Mouse (Mus musculus): ENCODE data around the gene Shtn1. TPM values are rescaled to one million over a fixed set of nuclear protein-coding genes. Genes with fewer than 3 reads are reported as not detected.

Gene Shtn1
- polyA plus RNA-seq, 1 experiment from 2014 or later, result 4.2 TPM

GRCm38 (mm10) chr19:58954779-58955178, 121.1 kb downstream of the Shtn1 start:
- Histone ChIP-seq H3K27ac (no peak overlapping the region), H3K9me3 (no peaks in the 10 kb centered on the region), H3K27me3 (peaks cover 20% of the 10 kb centered on the region), H3K9ac (no peak overlapping the region), H3K36me3 (no peaks in the 10 kb centered on the region), H3K4me2 (no peak overlapping the region), H3K4me3 (no peak overlapping the region), H3K4me1 (no peaks in the 10 kb centered on the region)
- WGBS, result 82% methylated on average over 8 of the region's 8 CpGs
- no peak for ATAC-seq (ENCODE audit: insufficient number of reproducible peaks, low FRiP score, low TSS enrichment, low read depth)

- Histone ChIP-seq H3K9me3 (no peaks in the 10 kb centered on the region), H3K4me2 (no peak overlapping the region), H3K9ac (no peak overlapping the region), H3K27me3 (peaks cover 20% of the 10 kb centered on the region), H3K4me1 (no peaks in the 10 kb centered on the region), H3K27ac (no peak overlapping the region), H3K4me3 (no peak overlapping the region), H3K36me3 (no peaks in the 10 kb centered on the region)
- 61% methylated on average over 11 of the region's 13 CpGs for WGBS
- no peak for ATAC-seq (ENCODE audit: insufficient number of reproducible peaks, low FRiP score, low TSS enrichment, low read depth)
Observed at GRCm38 (mm10) chr19:58952236-58952635, 123.7 kb downstream of the Shtn1 start.

GRCm38 (mm10) chr19:58951521-58951920, 124.4 kb downstream of the Shtn1 start:
- WGBS, result 57% methylated on average over 3 of the region's 3 CpGs
- no peaks in the 10 kb centered on the region for H3K36me3 ChIP-seq
- H3K4me1 ChIP-seq, result no peaks in the 10 kb centered on the region
- no peak overlapping the region for H3K27ac ChIP-seq
- no peaks in the 10 kb centered on the region for H3K9me3 ChIP-seq
- no peak overlapping the region for H3K4me3 ChIP-seq
- ATAC-seq (ENCODE audit: insufficient number of reproducible peaks, low FRiP score, low TSS enrichment, low read depth), result no peak
- H3K27me3 ChIP-seq, result peaks cover 25% of the 10 kb centered on the region
- no peak overlapping the region for H3K9ac ChIP-seq
- no peak overlapping the region for H3K4me2 ChIP-seq

GRCm38 (mm10) chr19:58945959-58946358, 129.9 kb downstream of the Shtn1 start:
- WGBS, result 83% methylated on average over 7 of the region's 7 CpGs
- H3K4me2 ChIP-seq, result no peak overlapping the region
- H3K36me3 ChIP-seq, result no peaks in the 10 kb centered on the region
- H3K9ac ChIP-seq, result no peak overlapping the region
- peaks cover 15% of the 10 kb centered on the region for H3K4me1 ChIP-seq
- H3K27ac ChIP-seq, result no peak overlapping the region
- H3K4me3 ChIP-seq, result no peak overlapping the region
- H3K9me3 ChIP-seq, result no peaks in the 10 kb centered on the region
- peaks cover 6% of the 10 kb centered on the region; the same call in 1 of the 2 replicates for H3K27me3 ChIP-seq
- no peak for ATAC-seq (ENCODE audit: insufficient number of reproducible peaks, low FRiP score, low TSS enrichment, low read depth)

- whole genome bisulfite sequencing, result under 1% methylated on average over 59 of the region's 65 CpGs
Observed at GRCm38 (mm10) chr19:58942841-58943828, 132.8 kb downstream of the Shtn1 start, which contains the start of the genes Eno4 and Hspa12a. Gene Eno4, plus strand, starts transcription at chr19:58943425. Gene Hspa12a, minus strand, starts transcription at chr19:58943654.

GRCm38 (mm10) chr19:58933062-58933461, 142.8 kb downstream of the Shtn1 start:
- Histone ChIP-seq H3K9me3 (no peaks in the 10 kb centered on the region), H3K36me3 (no peaks in the 10 kb centered on the region), H3K27ac (no peak overlapping the region), H3K4me2 (no peak overlapping the region), H3K9ac (no peak overlapping the region), H3K27me3 (peaks cover 46% of the 10 kb centered on the region), H3K4me1 (no peaks in the 10 kb centered on the region; the same call in 1 of the 2 replicates), H3K4me3 (no peak overlapping the region)
- ATAC-seq (ENCODE audit: insufficient number of reproducible peaks, low FRiP score, low TSS enrichment, low read depth), result no peak
- 19% methylated on average over 4 of the region's 4 CpGs for WGBS

More at GRCm38 (mm10) chr19:58942841-58943828, 132.8 kb downstream of the Shtn1 start, which contains the start of the genes Eno4 and Hspa12a:
- Histone ChIP-seq H3K4me3 (peak within 1 kb of the TSS; percentile 67), H3K27ac (peak within 1 kb of the TSS; percentile 82), H3K9ac (peak within 1 kb of the TSS; percentile 63), H3K9me3 (no peaks in the 10 kb centered on the region), H3K4me2 (peak within 1 kb of the TSS; percentile 95), H3K36me3 (no peaks in the 10 kb centered on the region), H3K4me1 (peaks cover 15% of the 10 kb centered on the region), H3K27me3 (peaks cover 6% of the 10 kb centered on the region; the same call in 1 of the 2 replicates)
- peak; percentile 93 for ATAC-seq (ENCODE audit: insufficient number of reproducible peaks, low FRiP score, low TSS enrichment, low read depth)

- no peak overlapping the region for H3K9ac ChIP-seq
- no peak overlapping the region for H3K4me2 ChIP-seq
- 35% methylated on average over 16 of the region's 16 CpGs for WGBS
- H3K36me3 ChIP-seq, result no peaks in the 10 kb centered on the region
- no peak overlapping the region for H3K4me3 ChIP-seq
- ATAC-seq (ENCODE audit: insufficient number of reproducible peaks, low FRiP score, low TSS enrichment, low read depth), result no peak
- H3K27me3 ChIP-seq, result peaks cover 46% of the 10 kb centered on the region
- no peak overlapping the region for H3K27ac ChIP-seq
- H3K4me1 ChIP-seq, result no peaks in the 10 kb centered on the region; the same call in 1 of the 2 replicates
- H3K9me3 ChIP-seq, result no peaks in the 10 kb centered on the region
Observed at GRCm38 (mm10) chr19:58931081-58931800, 144.7 kb downstream of the Shtn1 start.

Other genes starting within 250 kb of the Shtn1 start
- gene Eno4, start 132.7 kb downstream of the Shtn1 start, polyA plus RNA-seq (2015; fragmentation: Nextera tagmentation; extraction: Ambion mirVana), result 0.16 and 0.32 TPM in 2 replicates
- 3.4 and 3.5 TPM in 2 replicates for gene Hspa12a, start 132.4 kb downstream of the Shtn1 start, polyA plus RNA-seq (2015; fragmentation: Nextera tagmentation; extraction: Ambion mirVana)
- gene Vax1, start 94.0 kb upstream of the Shtn1 start, polyA plus RNA-seq (2015; fragmentation: Nextera tagmentation; extraction: Ambion mirVana), result not detected in 2 replicates
- gene Kcnk18, start 143.1 kb upstream of the Shtn1 start, polyA plus RNA-seq (2015; fragmentation: Nextera tagmentation; extraction: Ambion mirVana), result not detected in 2 replicates
- gene Slc18a2, start 184.8 kb upstream of the Shtn1 start, polyA plus RNA-seq (2015; fragmentation: Nextera tagmentation; extraction: Ambion mirVana), result 8.5 and 8.7 TPM in 2 replicates
- gene Rps12-ps3, start 246.2 kb upstream of the Shtn1 start, polyA plus RNA-seq (2015; fragmentation: Nextera tagmentation; extraction: Ambion mirVana), result 10.4 and 17.9 TPM in 2 replicates